Mouse (Mus musculus): ENCODE data around the gene Orai1.
"Not testable (repeated sequence)": the region's sequence is repeated elsewhere in the genome, so short reads cannot be mapped to it uniquely, and the experiment has no call there.

Orai1 gene

DNA sequence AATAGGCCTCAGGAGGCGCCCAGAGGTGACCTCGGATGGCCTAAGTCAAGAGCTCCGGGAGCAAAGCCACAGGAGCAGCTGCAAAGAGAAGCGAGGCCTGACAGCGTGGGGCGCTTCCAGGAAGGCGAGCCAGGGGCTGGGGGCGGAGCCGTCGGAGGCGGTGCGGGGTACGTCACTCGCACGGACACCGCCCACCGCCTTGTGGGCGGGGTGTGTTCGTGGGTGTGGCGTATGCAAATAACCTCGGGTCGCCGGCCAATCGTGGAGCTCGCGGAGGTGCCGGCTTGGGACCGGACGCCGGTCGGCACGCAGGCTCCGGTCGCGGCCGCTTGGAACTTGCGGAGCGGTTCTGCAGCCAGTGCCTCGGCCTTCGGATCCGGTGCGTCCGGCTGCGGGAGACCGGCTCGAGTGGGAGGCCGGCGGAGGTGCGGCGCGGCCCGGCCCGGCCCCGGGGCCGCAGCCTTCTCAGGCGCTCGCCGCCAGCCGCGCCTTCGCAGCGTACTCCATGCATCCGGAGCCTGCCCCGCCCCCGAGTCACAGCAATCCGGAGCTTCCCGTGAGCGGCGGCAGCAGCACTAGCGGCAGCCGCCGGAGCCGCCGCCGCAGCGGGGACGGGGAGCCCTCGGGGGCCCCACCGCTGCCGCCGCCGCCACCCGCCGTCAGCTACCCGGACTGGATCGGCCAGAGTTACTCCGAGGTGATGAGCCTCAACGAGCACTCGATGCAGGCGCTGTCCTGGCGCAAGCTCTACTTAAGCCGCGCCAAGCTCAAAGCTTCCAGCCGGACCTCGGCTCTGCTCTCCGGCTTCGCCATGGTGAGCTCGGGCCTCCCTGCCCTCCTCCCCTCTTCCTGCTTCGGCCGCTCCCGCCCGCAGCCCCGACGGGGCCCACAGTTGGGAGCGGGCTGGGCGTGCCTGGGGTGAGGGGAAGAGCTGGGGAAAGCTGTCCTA is at the start of gene Orai1:
Gene Orai1 (plus strand): TSS at position 322 of the 949 bp plus-strand sequence.
- DNase-seq, result peak; percentile 98 to 99

DNA sequence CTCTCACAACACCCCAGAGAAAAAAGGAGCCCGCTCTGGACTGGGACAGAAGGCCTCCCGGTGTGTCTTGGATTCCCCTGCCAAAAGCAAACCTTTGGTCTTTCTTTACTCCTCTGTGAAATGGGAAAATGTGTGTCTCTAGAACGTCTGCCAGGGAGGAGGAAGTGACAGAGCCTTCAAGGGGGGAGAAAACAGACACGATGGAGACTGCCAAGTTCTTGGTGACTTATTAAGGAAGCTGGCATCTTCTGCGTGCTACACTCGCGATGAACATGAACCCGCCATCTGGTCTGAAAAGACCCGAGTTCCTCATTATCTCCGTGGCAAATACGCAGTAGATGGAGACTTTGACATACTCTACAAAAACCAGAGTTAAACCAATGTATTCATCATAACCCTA is 49.4 kb upstream of the Orai1 start:
- peak; percentile 51 to 56 for DNase-seq

DNA sequence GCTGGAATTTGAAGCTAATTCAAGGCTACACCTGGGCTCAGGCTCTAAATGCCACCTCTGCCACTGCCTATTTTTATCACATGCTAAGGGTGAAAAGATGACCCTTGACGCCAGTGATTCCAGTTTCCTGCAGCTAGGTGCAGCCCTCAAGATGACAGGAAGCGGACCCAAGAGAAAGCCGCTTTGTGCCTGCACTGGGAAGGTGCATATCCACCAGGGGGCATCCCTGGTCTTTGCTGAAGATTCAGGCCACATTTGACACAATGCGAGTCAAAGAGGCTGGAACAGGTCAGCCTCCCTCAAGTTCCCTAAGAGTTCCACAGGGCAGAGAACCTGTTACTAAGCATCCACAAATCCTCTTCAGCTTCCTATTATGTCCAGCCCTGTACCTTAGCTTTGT is 46.6 kb upstream of the Orai1 start:
- DNase-seq, result peak; percentile 63 to 85

DNA sequence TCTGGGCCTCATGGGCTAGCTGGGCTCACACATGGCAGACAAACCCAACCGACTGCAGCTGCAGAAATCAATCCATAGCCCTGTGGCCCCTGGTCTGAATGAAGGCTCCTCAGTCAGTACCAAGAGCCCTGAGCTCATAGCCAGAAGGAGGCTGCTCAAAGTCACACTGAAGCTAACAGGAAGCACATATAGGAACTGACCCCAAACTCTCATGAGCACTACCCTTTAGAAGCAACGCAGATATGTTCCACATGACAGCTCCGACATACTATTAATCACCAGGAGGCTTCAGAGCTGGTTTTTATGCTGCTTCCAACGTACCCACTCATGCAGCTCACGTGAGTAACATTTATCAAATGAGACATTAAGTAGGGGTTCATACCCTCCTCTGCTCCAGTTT is 44.8 kb upstream of the Orai1 start:
- no peak for DNase-seq

DNA sequence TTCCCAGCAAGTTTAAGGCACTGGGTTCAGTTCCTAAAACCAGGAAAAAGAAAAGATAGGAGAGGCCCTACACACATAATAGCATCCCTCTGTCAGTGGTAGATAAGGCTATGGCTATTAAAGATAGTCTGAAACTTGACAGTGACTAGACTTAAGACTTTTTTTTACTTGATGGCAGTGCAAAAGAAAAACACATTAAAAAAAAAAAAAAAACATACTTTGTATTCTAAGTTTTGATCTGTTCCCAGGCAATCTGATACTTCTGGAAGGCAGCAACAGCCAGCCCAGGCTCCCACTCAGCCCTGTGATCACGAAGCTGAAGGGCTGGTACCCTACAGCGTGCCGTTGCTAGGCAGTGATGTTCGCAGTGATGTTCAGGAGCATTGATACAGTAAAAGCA is 43.4 kb upstream of the Orai1 start:
- no peak for DNase-seq

DNA sequence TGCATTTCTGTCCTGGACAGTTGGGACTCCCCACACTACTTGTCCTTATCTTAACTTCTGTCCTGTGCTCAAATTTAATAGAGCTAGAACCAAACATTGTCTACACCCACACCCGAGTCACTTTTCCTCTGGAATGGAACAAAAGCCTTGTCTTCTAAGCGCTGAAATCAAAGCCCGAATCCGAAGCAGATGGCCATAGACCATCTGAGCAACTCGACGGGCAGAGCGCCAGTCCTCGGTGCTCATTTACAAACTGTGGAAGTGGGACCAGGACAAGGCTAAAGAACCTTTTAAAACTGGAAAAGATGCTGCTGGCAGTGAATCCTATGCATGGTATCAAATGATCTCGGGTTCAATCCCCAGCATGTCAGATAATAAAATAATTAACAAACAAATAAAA is 42.8 kb upstream of the Orai1 start:
- no peak for DNase-seq

DNA sequence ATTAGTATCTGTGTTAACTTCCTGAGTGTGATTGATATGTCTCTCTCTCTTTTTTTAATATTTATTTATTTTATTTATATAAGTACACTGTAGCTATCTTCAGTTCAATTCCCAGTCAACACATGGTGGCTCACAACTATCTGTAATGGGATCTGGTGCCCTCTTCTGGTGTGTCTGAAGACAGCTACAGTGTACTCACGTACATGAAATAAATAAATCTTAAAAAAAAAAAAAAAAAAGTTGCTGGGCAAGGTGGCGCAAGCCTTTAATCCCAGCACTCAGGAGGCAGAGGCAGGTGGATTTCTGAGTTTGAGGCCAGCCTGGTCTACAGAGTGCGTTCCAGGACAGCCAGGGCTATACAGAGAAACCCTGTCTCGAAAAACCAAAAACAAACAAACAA is 40.2 kb upstream of the Orai1 start:
- not testable (repeated sequence) for DNase-seq

DNA sequence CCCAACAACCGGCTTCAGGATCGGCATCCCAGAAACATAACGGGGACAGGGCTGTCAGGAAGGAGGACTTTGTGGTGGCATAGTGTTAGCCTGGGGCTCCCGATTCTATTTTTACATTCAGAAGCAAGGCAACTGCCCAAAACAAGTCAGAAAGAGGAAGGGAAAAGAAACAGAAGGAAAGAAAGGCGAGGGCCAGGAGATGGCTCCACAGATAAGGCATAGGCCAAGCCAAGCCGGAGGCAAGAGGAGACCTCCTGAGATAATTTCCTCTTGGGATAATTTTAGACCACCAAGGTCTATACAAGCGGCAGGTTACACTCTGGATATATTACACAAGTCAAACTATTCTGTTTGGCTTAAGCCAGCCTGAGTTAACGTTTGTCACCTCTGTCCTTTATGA is 35.9 kb upstream of the Orai1 start:
- DNase-seq, result no peak

DNA sequence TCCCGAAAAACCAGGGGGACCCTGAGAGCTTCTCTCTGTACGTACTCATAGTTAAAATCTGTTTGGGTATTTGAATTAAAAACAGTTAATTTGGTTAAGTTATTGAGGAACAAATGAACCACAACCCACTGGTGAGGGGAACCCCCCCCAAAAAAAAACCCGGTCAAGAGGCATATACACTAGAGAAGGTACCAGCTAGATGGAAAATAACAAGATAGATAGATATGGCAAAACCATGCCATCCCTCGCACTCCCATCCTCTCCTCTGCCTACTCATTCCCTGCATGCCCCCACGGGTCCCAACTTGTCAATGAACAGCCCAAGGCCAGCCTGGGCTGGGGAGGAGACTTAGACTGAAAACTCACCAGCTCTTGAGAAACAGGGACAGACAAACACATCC is 30.4 kb upstream of the Orai1 start:
- no peak for DNase-seq

DNA sequence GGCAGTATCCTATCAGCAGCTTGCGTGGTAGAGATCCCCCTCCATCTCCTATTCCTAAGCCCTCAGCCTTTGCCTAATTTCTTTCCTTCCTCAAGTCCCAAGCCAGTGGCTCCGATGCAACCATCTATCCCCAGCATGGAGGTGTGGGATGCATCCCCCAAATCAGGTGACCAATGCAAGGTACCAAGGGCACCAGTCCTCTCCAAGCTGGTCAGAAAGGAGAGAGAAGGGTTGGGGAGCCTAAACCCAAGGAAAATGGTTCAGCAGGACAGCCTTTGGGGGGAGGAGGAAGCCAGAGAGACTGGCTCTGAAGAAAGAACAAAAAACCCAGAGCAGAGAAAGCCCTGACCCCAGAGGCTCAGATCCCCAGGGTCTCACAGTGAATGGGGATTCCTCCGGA is 29.6 kb upstream of the Orai1 start:
- no peak for DNase-seq

DNA sequence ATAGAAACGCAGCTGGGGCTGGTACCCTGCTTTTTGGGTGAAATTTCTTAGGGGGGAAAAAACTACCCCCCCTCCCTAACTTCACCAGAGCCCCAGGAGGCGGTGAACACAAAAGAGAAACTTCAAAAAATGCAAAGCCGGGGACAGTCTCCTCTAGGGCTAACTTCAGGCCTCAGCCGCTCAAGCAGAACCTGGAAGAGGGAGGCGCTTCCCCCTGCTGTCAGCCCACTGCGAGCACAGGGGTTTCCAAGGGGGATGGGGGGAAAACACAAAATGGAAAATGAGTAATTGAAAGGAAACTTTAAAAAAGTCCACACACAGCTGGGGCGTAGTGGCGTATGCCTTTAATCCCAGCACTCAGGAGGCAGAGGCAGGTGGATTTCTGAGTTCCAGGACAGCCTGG is 28.8 kb upstream of the Orai1 start:
- DNase-seq, result no peak

DNA sequence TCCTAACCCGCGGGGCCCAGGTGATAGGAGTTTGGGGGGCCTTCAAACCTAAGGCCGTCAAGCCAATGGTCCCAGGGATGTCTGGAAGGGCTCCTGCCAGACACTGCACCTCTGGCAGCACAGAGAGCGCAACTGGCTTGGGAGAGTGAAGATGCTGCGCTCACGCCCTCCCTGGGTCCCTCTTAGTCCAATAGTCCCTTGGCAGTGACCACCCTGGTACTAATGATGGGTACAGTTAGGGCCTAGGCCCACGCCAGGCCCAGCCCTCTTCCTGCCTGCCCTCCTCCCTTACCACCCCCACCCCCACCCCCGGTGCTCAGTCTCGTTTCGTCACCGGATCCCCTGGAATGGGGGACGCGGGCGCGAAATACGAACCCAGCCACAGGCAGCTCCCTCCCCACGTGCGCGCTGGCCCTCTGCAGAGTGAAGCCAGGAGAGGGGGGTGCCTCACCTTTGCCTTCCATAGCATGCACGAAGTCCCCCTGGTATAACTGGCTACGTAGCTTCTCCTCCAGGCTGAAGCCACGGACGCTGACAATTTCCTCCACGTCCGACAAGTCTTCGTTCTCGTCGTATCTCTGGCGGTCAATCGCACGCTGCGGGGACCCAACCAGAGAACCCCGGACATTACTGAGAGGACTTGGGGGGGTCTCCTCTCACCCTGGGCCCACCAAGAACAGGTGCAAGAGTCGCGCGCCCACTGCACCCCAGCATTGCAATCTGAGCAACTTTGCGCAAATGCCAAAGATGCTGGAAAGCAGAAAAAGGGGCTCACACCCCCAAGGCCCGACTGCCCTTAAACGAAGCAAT is 27.5 kb upstream of the Orai1 start:
- no peak for DNase-seq

DNA sequence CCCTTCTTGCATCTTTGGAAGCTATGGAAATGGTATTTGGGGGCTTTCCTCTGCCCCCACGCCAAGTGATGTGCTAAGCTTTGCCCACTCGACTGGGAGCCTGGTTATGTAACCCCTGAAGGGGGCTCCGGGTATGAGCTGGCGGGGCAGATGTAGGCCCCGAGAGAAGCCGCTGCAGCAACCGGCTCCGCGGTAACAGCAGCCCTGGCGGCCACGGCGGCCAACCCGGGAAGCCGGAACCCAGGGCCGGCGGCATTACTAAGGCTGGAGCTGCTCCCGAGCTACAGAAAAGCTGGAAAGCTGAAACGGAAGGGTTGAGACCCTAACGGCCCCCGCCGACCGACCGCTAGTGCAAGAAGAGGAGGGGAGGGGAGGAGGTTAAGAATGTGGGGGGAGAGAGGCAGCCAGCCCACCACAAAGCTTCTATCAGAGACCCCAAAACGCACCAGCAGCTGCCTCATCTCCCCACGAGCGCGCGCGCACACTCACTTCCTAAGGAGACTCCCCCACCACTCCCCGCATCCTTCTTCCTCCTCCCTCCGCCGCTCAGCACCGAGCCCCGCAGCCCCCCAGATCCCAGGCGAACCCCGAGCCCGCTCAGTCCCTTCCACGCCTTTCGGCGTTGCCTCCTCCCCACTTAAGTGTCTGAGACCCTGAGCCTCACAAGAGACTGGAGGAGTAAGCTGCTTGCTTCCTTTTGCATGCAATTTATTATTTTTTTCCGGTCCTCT is 26.7 kb upstream of the Orai1 start:
- peak in 1 of 2 experiments; percentile 25 for DNase-seq

DNA sequence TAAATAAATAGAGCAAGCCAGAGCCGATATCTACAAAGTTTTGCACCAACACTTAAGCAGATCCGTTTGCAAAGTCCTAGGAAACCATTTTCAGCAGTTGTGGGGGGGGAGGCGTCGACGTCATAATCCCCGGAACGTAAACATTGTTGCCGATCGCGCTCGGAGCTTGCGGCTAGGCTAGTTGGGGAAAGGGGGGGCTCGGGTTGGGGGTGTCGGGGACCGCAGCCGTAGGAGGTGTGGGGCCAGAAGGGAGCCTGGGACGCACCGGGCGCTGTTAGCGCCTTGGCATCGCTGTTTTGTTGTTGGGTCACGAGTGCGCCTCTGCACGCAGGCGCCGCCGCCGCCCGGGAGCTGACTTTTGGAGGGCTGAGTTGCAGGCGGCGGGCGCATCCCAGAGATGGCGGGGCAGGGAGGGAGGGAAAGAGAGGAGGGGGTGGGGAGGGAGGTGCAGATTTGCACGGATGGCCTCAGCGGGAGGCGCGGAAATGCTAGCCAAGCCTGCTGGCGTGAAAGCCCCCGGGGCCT is 25.8 kb upstream of the Orai1 start:
- DNase-seq, result peak; percentile 47 to 49

DNA sequence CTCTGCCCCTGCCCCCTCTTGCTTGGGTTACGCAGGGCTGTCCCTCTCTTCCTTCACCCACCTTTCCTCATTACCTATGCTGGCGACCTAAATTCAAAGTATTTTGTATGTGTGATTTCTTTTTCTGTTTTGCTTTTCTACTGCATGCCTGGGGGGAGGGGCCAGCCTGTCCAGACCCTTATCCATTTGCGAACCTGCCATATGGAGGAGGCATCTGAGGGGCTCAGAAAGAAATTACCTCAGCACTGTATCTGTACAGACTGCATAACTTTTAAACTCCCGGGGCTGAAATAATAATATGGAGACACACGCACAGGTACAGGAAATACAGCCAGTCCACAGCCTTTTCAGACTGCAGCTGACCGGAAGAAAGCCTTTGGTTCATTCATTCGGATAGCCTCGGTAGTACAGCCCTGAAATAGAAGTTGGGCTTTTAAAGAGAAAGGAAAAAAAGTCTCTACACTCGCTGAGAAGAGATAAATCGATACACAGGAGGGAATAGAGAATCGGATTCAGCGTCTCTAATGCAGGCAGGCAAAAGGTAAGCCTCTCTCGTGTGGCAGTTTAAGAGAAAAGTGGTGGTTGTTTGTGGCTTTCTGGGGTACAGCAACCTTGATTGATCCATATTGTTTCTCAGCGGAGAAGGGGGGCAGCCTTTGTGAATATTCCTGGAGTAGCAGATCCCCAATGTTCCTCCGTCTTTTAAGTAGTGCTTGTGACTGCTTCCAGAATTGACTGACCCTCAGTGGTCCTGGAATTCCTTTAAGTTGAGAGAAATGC is 25.1 kb upstream of the Orai1 start, which contains the start of gene Kdm2b:
Gene Kdm2b (minus strand): TSS at position 273 of the 780 bp plus-strand sequence.
- DNase-seq, result peak; percentile 30 to 32

DNA sequence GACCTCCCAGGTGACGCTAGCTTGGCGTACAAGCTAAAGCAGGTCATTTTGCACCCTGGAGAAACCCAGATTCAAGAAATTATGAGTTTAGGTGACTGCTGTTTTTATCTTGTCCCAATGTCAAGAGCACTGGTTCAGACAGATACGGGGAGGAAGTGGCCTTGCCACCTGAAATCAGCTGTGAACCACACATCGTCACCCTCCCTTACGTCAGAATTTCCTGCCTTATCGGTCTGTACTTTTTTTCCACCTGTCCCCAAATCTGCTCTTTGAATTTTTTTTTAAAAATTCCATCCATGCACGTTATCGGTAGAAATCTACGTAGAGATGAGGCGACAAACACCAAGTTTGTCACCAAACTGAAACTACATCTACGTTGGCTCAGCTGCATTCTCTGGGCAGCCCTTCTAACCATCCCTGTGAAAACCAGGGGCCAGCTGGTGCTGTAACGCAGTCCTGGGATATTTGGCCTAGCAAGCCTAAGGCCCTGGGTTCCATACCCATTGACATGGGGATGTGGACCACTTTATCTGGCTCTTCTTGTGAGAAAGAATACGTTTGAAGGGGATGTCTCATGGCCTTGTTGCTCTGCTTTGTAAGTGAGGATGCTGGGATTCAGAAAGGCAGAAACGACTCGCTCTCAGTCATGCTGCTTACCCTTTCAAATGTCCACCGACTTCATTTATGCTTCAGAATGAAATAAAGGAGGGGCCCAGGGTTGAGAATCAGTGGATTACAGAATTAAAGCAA is 24.3 kb upstream of the Orai1 start:
- no peak for DNase-seq

DNA sequence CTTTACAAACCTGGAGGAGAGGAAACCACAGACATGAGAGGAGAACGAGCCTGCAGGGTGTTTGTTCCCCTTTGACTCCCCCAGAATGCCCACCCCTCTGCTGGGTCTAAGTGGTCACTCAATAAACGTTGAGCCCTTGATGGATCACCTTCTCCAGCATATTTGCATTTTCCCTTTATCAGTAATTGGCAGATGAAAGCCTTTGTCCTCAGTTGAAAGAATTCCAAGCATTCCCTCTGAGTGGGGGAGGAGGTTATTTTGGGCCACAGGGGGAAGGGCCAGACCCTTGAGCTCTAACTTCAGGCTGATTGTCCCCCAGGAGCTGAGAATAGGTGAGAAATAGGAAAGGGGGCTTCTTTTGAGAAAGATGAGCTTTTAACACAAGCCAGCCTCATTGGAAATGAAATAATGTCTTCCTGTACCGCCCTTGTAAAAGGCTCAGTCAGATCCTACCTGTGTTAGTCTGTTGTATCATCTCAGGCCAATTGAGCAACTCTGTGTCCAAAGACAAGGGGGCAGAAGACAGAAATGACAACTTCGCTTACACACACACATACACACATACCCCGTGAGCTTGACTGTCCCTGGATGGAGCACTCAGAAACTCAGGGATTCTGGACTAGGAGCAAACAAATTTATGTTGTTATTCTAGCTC is 23.4 kb upstream of the Orai1 start:
- no peak for DNase-seq

DNA sequence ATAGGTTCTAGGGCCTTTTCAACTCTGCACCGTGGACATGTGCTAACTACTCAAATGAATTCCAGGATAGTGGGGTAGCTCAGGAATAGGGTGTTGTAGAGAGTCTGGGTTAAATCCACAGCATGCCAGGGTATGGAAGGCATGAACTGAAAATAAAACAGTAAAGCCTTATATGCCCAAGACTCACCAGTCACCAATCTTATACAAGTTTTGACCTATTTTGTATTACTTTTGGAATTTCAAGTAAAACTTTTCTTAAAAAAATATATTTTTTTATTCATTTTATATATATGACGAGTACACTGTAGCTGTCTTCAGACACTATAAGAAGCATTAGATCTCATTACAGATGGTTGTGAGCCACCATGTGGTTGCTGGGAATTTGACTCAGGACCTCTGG is 21.1 kb upstream of the Orai1 start:
- DNase-seq, result no peak

DNA sequence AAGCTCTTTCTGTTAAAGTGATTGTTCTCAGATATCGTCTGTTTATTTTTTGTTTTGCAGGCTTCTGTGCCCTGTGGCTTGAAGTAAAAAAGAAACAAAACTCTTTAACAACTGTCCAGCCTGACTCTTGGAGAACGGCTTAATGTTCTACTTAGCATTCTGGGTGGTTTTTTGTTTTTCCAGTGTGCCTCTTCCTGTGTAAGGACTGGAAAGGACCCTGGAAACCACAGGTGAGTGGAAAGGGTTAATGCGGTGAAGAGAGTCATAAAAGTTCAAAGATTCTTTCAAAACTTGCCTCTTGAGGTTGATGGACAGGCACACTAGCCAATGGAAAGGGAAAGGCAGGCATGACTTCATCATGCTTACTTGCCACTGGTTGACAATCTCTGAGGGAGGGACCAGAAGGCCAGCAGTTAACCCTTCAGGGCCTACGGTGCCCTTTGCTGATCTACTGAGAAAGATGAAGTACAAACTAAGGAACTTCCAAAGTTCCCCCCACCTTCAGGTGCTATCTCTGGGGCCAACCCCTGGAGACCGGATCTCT is 20.5 kb upstream of the Orai1 start:
- DNase-seq, result peak; percentile 94 to 95

DNA sequence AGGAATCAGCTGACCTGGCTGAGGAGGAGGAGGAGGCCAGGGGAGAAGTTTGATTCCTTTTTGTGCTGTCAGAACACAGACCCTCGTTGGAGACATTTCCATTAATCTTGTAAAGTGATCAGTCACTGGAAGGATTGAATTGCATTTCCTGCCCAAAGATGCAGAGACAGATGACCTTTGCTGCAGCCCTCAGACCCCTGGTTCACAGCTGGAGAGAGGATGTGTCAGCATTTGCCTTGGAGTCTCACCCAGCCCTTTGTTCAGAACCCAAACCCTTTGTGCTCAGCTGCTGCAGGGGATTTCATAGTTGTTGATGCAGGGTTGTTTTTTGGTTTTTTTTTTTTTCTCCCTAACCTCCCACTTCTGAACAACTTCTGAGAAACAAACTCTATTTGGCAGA is 20.0 kb upstream of the Orai1 start:
- DNase-seq, result no peak

Measured in kidney, adult 8-10 months (tissue).